Mouse (Mus musculus): ENCODE measurements around the gene Cldn2. TPM values are rescaled to one million over a fixed set of nuclear protein-coding genes. Genes with fewer than 3 reads are reported as not detected.

Gene Cldn2
- total and polyA plus RNA-seq, 2 experiments = 22.4 to 59.2 TPM

GRCm38 (mm10) chrX:139796037-139796436 is 4.6 kb upstream of the Cldn2 start:
- Histone ChIP-seq H3K79me2 (ENCODE audit: control insufficient read depth, insufficient read depth, low read length) (no peaks in the 10 kb centered on the region), H3K27me3 (ENCODE audit: control insufficient read depth, insufficient read depth, low read length) (no peaks in the 10 kb centered on the region), H3K4me3 (ENCODE audit: insufficient read depth, low read depth, low read length) (no peak overlapping the region), H3K4me1 (ENCODE audit: control insufficient read depth, insufficient read depth, low read length) (peaks cover 3% of the 10 kb centered on the region; the same call in 1 of the 2 replicates), H3K27ac (replicated peaks; ENCODE audit: insufficient read depth, low read depth, low read length) (no peak overlapping the region), H3K36me3 (ENCODE audit: control insufficient read depth, insufficient read depth, low read length) (no peaks in the 10 kb centered on the region), H3K9ac (ENCODE audit: low read depth, low read length) (no peak overlapping the region)
- WGBS = 94% methylated on average over 6 of the region's 6 CpGs
- TF ChIP-seq CTCF (IDR thresholded peaks at IDR 0.05; ENCODE audit: low read depth, low read length) (no peak), POLR2A (IDR thresholded peaks at IDR 0.05; ENCODE audit: extremely low read depth, insufficient read depth, low read length) (no peak)
- no peak for DNase-seq (ENCODE audit: extremely low read depth, low read depth, low spot score)

- peaks cover 3% of the 10 kb centered on the region; the same call in 1 of the 2 replicates for H3K4me1 ChIP-seq (ENCODE audit: control insufficient read depth, insufficient read depth, low read length)
- TF ChIP-seq CTCF (IDR thresholded peaks at IDR 0.05; ENCODE audit: low read depth, low read length) = no peak
- no peak for TF ChIP-seq POLR2A (IDR thresholded peaks at IDR 0.05; ENCODE audit: extremely low read depth, insufficient read depth, low read length)
- H3K27ac ChIP-seq (replicated peaks; ENCODE audit: insufficient read depth, low read depth, low read length) = no peak overlapping the region
- H3K9ac ChIP-seq (ENCODE audit: low read depth, low read length) = no peak overlapping the region
- H3K79me2 ChIP-seq (ENCODE audit: control insufficient read depth, insufficient read depth, low read length) = no peaks in the 10 kb centered on the region
- WGBS = 44% methylated on average over 9 of the region's 9 CpGs
- no peaks in the 10 kb centered on the region for H3K27me3 ChIP-seq (ENCODE audit: control insufficient read depth, insufficient read depth, low read length)
- no peak overlapping the region for H3K4me3 ChIP-seq (ENCODE audit: insufficient read depth, low read depth, low read length)
- DNase-seq (ENCODE audit: extremely low read depth, low read depth, low spot score) = no peak
- no peaks in the 10 kb centered on the region for H3K36me3 ChIP-seq (ENCODE audit: control insufficient read depth, insufficient read depth, low read length)
Measured at GRCm38 (mm10) chrX:139797875-139798274, 2.8 kb upstream of the Cldn2 start.

- TF ChIP-seq CTCF (IDR thresholded peaks at IDR 0.05; ENCODE audit: low read depth, low read length) = no peak
- no peak for TF ChIP-seq POLR2A (IDR thresholded peaks at IDR 0.05; ENCODE audit: extremely low read depth, insufficient read depth, low read length)
- DNase-seq (ENCODE audit: extremely low read depth, low read depth, low spot score) = no peak
- 75% methylated on average over 3 of the region's 3 CpGs for WGBS
- Histone ChIP-seq H3K79me2 (ENCODE audit: control insufficient read depth, insufficient read depth, low read length) (no peaks in the 10 kb centered on the region), H3K9ac (ENCODE audit: low read depth, low read length) (no peak overlapping the region), H3K27me3 (ENCODE audit: control insufficient read depth, insufficient read depth, low read length) (no peaks in the 10 kb centered on the region), H3K36me3 (ENCODE audit: control insufficient read depth, insufficient read depth, low read length) (no peaks in the 10 kb centered on the region), H3K27ac (replicated peaks; ENCODE audit: insufficient read depth, low read depth, low read length) (no peak overlapping the region), H3K4me3 (ENCODE audit: insufficient read depth, low read depth, low read length) (no peak overlapping the region), H3K4me1 (ENCODE audit: control insufficient read depth, insufficient read depth, low read length) (peaks cover 3% of the 10 kb centered on the region; the same call in 1 of the 2 replicates)
Measured at GRCm38 (mm10) chrX:139799953-139800352, 675 bp upstream of the Cldn2 start.

- Histone ChIP-seq H3K4me3 (ENCODE audit: insufficient read depth, low read depth, low read length) (no peak overlapping the region), H3K9ac (ENCODE audit: low read depth, low read length) (no peak overlapping the region), H3K27ac (replicated peaks; ENCODE audit: insufficient read depth, low read depth, low read length) (no peak overlapping the region), H3K36me3 (ENCODE audit: control insufficient read depth, insufficient read depth, low read length) (no peaks in the 10 kb centered on the region), H3K4me1 (ENCODE audit: control insufficient read depth, insufficient read depth, low read length) (peaks cover 8% of the 10 kb centered on the region; the same call in 1 of the 2 replicates), H3K79me2 (ENCODE audit: control insufficient read depth, insufficient read depth, low read length) (no peaks in the 10 kb centered on the region), H3K27me3 (ENCODE audit: control insufficient read depth, insufficient read depth, low read length) (no peaks in the 10 kb centered on the region)
- TF ChIP-seq POLR2A (IDR thresholded peaks at IDR 0.05; ENCODE audit: extremely low read depth, insufficient read depth, low read length) (no peak), CTCF (IDR thresholded peaks at IDR 0.05; ENCODE audit: low read depth, low read length) (no peak)
- WGBS = 85% methylated on average over 2 of the region's 2 CpGs
- DNase-seq (ENCODE audit: extremely low read depth, low read depth, low spot score) = no peak
Measured at GRCm38 (mm10) chrX:139803028-139803427, 2.4 kb downstream of the Cldn2 start.

DNA sequence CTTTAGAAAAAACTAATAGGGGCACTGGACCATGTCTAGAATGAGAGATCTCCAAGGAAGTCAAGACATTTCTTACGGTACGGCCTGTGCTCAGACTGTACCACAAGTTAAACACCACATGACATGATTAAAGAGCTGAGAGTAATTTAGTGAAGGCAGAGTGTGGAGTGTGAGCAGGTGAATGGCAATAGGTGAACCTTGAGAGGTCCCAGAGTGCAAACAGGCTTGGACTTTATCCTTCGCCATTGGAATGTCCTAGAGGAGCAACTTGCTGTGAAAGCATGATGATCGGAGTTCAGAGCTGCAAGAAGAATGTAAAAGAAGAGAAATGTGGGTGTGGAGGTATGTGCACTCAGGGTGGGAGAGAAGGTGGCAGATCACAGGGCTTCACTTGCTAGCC is 5.3 kb downstream of the Cldn2 start:
- Histone ChIP-seq H3K27ac (replicated peaks; ENCODE audit: insufficient read depth, low read depth, low read length) (peak overlapping the region; percentile 71), H3K9ac (ENCODE audit: low read depth, low read length) (no peak overlapping the region)
- WGBS = 55% methylated on average over 4 of the region's 4 CpGs

GRCm38 (mm10) chrX:139807391-139807790 is 6.8 kb downstream of the Cldn2 start:
- Histone ChIP-seq H3K9ac (ENCODE audit: low read depth, low read length) (peak overlapping the region; percentile 19; the same call in 1 of the 2 replicates), H3K79me2 (ENCODE audit: control insufficient read depth, insufficient read depth, low read length) (peaks cover 3% of the 10 kb centered on the region; the same call in 1 of the 2 replicates), H3K27ac (replicated peaks; ENCODE audit: insufficient read depth, low read depth, low read length) (peak overlapping the region; percentile 86), H3K36me3 (ENCODE audit: control insufficient read depth, insufficient read depth, low read length) (no peaks in the 10 kb centered on the region; the same call in 1 of the 2 replicates), H3K4me3 (ENCODE audit: insufficient read depth, low read depth, low read length) (no peak overlapping the region), H3K4me1 (ENCODE audit: control insufficient read depth, insufficient read depth, low read length) (peaks cover 8% of the 10 kb centered on the region; the same call in 1 of the 2 replicates), H3K27me3 (ENCODE audit: control insufficient read depth, insufficient read depth, low read length) (no peaks in the 10 kb centered on the region)
- 15% methylated on average over 2 of the region's 2 CpGs for WGBS
- peak; percentile 88 for DNase-seq (ENCODE audit: extremely low read depth, low read depth, low spot score)
- TF ChIP-seq CTCF (IDR thresholded peaks at IDR 0.05; ENCODE audit: low read depth, low read length) (no peak), POLR2A (IDR thresholded peaks at IDR 0.05; ENCODE audit: extremely low read depth, insufficient read depth, low read length) (no peak)

More for the DNA sequence above, 5.3 kb downstream of the Cldn2 start:
- TF ChIP-seq CTCF (IDR thresholded peaks at IDR 0.05; ENCODE audit: low read depth, low read length) (no peak), POLR2A (IDR thresholded peaks at IDR 0.05; ENCODE audit: extremely low read depth, insufficient read depth, low read length) (no peak)
- peaks cover 8% of the 10 kb centered on the region; the same call in 1 of the 2 replicates for H3K4me1 ChIP-seq (ENCODE audit: control insufficient read depth, insufficient read depth, low read length)
- H3K79me2 ChIP-seq (ENCODE audit: control insufficient read depth, insufficient read depth, low read length) = peaks cover 3% of the 10 kb centered on the region; the same call in 1 of the 2 replicates
- peak; percentile 72 for DNase-seq (ENCODE audit: extremely low read depth, low read depth, low spot score)
- H3K36me3 ChIP-seq (ENCODE audit: control insufficient read depth, insufficient read depth, low read length) = no peaks in the 10 kb centered on the region; the same call in 1 of the 2 replicates
- H3K4me3 ChIP-seq (ENCODE audit: insufficient read depth, low read depth, low read length) = no peak overlapping the region
- H3K27me3 ChIP-seq (ENCODE audit: control insufficient read depth, insufficient read depth, low read length) = no peaks in the 10 kb centered on the region
